ENCODE assay signal across 8 mouse cellular contexts in the genomic region with DNA sequence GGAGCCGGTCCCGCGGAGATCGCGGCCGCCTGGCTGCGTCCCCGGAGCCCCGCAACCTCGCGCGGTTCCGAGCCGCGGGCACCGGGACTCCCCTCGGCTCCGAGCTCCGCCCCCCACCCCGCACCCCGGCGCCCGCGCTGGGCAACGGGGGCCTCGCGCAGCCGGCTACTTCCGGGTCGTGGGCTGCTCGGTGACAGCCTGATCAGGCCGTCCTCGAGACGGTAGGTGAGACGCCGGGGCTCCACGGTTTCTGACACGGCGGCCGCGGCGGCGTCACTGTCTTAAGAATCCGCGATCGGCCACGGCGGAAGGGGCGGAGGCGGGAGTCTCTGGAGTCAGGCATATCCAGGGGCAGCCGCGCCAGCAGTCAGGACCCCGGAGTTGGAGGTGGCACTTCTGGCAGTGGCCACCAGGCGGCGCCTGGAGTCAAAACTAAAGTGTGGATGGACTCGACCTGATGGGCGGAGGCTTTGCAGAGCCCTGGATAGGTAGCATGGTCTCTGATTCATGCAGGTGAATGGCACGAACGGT. TPM values are rescaled to one million over a fixed set of nuclear protein-coding genes. Genes with fewer than 3 reads are reported as not detected.
A peak's percentile ranks its signal among the peaks of the same experiment; 100 is the strongest.
DNase-seq lines count a peak whose midpoint lies in the region; ATAC-seq and TF ChIP-seq lines count a peak whose summit lies in the region.

A gene (minus strand): TSS at position 278 of the 531 bp plus-strand sequence.

- H3K4me2 ChIP-seq in embryonic facial prominence, embryonic 15.5 days (replicated peaks), result peak within 1 kb of the TSS; percentile 84
- peak within 1 kb of the TSS; percentile 65 for H3K4me2 ChIP-seq in kidney, embryonic 14.5 days (replicated peaks; ENCODE audit: low read depth, low read length)
- peak within 1 kb of the TSS; percentile 87 for H3K4me2 ChIP-seq in limb, embryonic 15.5 days

- TF ChIP-seq CTCF in bone marrow, adult 2 months (IDR thresholded peaks at IDR 0.05; ENCODE audit: control insufficient read depth, insufficient read depth, low read length), result peak; percentile 78

- no peaks in the 10 kb centered on the region for H3K27me3 ChIP-seq in embryonic facial prominence, embryonic 15.5 days
- H3K27me3 ChIP-seq in kidney, embryonic 14.5 days (ENCODE audit: control insufficient read depth, insufficient read depth, low read length), result no peaks in the 10 kb centered on the region
- peaks cover 5% of the 10 kb centered on the region for H3K27me3 ChIP-seq in limb, embryonic 15.5 days

- peak; percentile 75 for ATAC-seq in embryonic facial prominence, embryonic 15.5 days (ENCODE audit: insufficient number of reproducible peaks, low FRiP score, low TSS enrichment, low read depth)
- peak; percentile 74 for ATAC-seq in kidney, embryonic 14.5 days (ENCODE audit: low FRiP score, low TSS enrichment)
- ATAC-seq in limb, embryonic 15.5 days (ENCODE audit: insufficient number of reproducible peaks, low FRiP score, low TSS enrichment, low read depth), result peak; percentile 75

- peak within 1 kb of the TSS; percentile 98 for H3K27ac ChIP-seq in bone marrow, adult 2 months (ENCODE audit: control insufficient read depth, insufficient read depth, low read depth, low read length, poor library complexity)
- peak within 1 kb of the TSS; percentile 91 for H3K27ac ChIP-seq in embryonic facial prominence, embryonic 15.5 days (replicated peaks)
- peak within 1 kb of the TSS; percentile 53 for H3K27ac ChIP-seq in kidney, embryonic 14.5 days (ENCODE audit: low read depth, low read length)
- H3K27ac ChIP-seq in limb, embryonic 15.5 days, result peak within 1 kb of the TSS; percentile 88

- H3K9me3 ChIP-seq in embryonic facial prominence, embryonic 15.5 days (replicated peaks), result no peaks in the 10 kb centered on the region
- H3K9me3 ChIP-seq in kidney, embryonic 14.5 days (ENCODE audit: control insufficient read depth, low read length), result no peaks in the 10 kb centered on the region
- H3K9me3 ChIP-seq in limb, embryonic 15.5 days, result no peaks in the 10 kb centered on the region

- DNase-seq in 3T3-L1 (ENCODE audit: low read depth, low spot score), result peak; percentile 97
- DNase-seq in heart, adult 9 months (ENCODE audit: low spot score in 2 of 2), result peak; percentile 90 to 97
- DNase-seq in monocyte, adult 2 months (ENCODE audit: low read depth in 1 of 2, low spot score in 2 of 2), result peak; percentile 90 to 98
- DNase-seq in spleen, postnatal 36 days (ENCODE audit: low spot score in 2 of 2), result peak; percentile 87 to 94

- H3K36me3 ChIP-seq in embryonic facial prominence, embryonic 15.5 days, result peaks cover 25% of the 10 kb centered on the region
- peaks cover 23% of the 10 kb centered on the region for H3K36me3 ChIP-seq in kidney, embryonic 14.5 days (ENCODE audit: control insufficient read depth, insufficient read depth, low read length)
- H3K36me3 ChIP-seq in limb, embryonic 15.5 days, result peaks cover 26% of the 10 kb centered on the region

- no peak for TF ChIP-seq POLR2A in bone marrow, adult 2 months (IDR thresholded peaks at IDR 0.05; ENCODE audit: borderline replicate concordance, control insufficient read depth, low read depth, low read length)

- no peaks in the 10 kb centered on the region; the same call in 1 of the 2 replicates for H3K4me1 ChIP-seq in bone marrow, adult 2 months (ENCODE audit: control insufficient read depth, insufficient read depth, low read length)
- H3K4me1 ChIP-seq in embryonic facial prominence, embryonic 15.5 days, result peaks cover 26% of the 10 kb centered on the region
- peaks cover 5% of the 10 kb centered on the region for H3K4me1 ChIP-seq in kidney, embryonic 14.5 days (ENCODE audit: control insufficient read depth, insufficient read depth, low read length)
- H3K4me1 ChIP-seq in limb, embryonic 15.5 days, result peaks cover 22% of the 10 kb centered on the region

- under 1% methylated on average over 59 of the region's 59 CpGs for WGBS in bone marrow, adult 2 months
- WGBS in embryonic facial prominence, embryonic 15.5 days, result under 1% methylated on average over 46 of the region's 59 CpGs
- under 1% methylated on average over 52 of the region's 59 CpGs for WGBS in kidney, embryonic 14.5 days
- WGBS in limb, embryonic 15.5 days, result under 1% methylated on average over 58 of the region's 59 CpGs

- H3K4me3 ChIP-seq in bone marrow, adult 2 months (replicated peaks; ENCODE audit: control insufficient read depth, low read depth, low read length), result peak within 1 kb of the TSS; percentile 85
- peak within 1 kb of the TSS; percentile 99 for H3K4me3 ChIP-seq in embryonic facial prominence, embryonic 15.5 days (replicated peaks)
- H3K4me3 ChIP-seq in kidney, embryonic 14.5 days (ENCODE audit: low read length), result peak within 1 kb of the TSS; percentile 74
- peak within 1 kb of the TSS; percentile 98 for H3K4me3 ChIP-seq in limb, embryonic 15.5 days

- H3K9ac ChIP-seq in embryonic facial prominence, embryonic 15.5 days, result peak within 1 kb of the TSS; percentile 88
- H3K9ac ChIP-seq in kidney, embryonic 14.5 days (ENCODE audit: low read depth, low read length), result peak within 1 kb of the TSS; percentile 89
- peak within 1 kb of the TSS; percentile 89 for H3K9ac ChIP-seq in limb, embryonic 15.5 days

RNA-seq across cellular contexts. Expression of the gene that starts here (rescaled TPM):
- 40.4 and 57.7 TPM in 2 replicates for polyA plus RNA-seq in bone marrow, adult 2 months (2011; ENCODE audit: insufficient read depth, insufficient read length, low replicate concordance, missing spikeins)
- polyA plus RNA-seq in embryonic facial prominence, embryonic 15.5 days (2015; fragmentation: Nextera tagmentation; extraction: Ambion mirVana), result 75.1 and 80.1 TPM in 2 replicates
- polyA plus RNA-seq in kidney, embryonic 14.5 days (2014; fragmentation: Nextera tagmentation; extraction: Ambion mirVana), result 49.2 and 70.7 TPM in 2 replicates
- polyA plus RNA-seq in limb, embryonic 15.5 days (2015; fragmentation: Nextera tagmentation; extraction: Ambion mirVana), result 58.3 and 68.8 TPM in 2 replicates

Comparison
In these comparisons a context has a peak if more than half of its experiments do, and no peak if none do; other contexts are left out.
1. Peak in every context shown above with its lines: DNase-seq, ATAC-seq, H3K4me3 ChIP-seq and H3K27ac ChIP-seq.